Mouse (Mus musculus) heart, embryonic 14.5 days (tissue): ENCODE measurements around the gene Timm29. TPM values are rescaled to one million over a fixed set of nuclear protein-coding genes. Genes with fewer than 3 reads are reported as not detected.
A peak's percentile ranks its signal among the peaks of the same experiment; 100 is the strongest.

Experiments used
- ATAC-seq: fragments of 200-750 bp; cut with Nextera tagmentation; 2 replicates; pipeline ENCODE4 v1.8.0; 2017; ENCODE audit warnings: low read depth, moderate TSS enrichment; ENCODE audit not compliant: insufficient number of reproducible peaks, insufficient read depth, low FRiP score
- H3K27ac ChIP-seq, 2 experiments: fragments of 200-500 bp in 1 of 2; fragments of 300-500 bp in 1 of 2; sonication (generic) in 1 of 2; replicated peaks in 1 of 2; 2 replicates each; pipeline ENCODE4 v1.5.1; 2012 to 2014; ENCODE audit warnings: low read depth in 2 of 2, low read length in 2 of 2, control low read depth in 1 of 2, mild to moderate bottlenecking in 1 of 2, mixed read lengths in 1 of 2; ENCODE audit not compliant: control insufficient read depth in 1 of 2, insufficient read depth in 1 of 2
- H3K27me3 ChIP-seq: fragments of 300-500 bp; sonication (generic); 2 replicates; pipeline ENCODE4 v1.6.1; 2014; ENCODE audit warnings: mild to moderate bottlenecking, low read length, control low read depth; ENCODE audit not compliant: control insufficient read depth, insufficient read depth
- H3K36me3 ChIP-seq: fragments of 300-500 bp; sonication (generic); 2 replicates; pipeline ENCODE4 v1.6.1; 2014; ENCODE audit warnings: mild to moderate bottlenecking, control low read depth, low read length, mixed read lengths; ENCODE audit not compliant: control insufficient read depth, insufficient read depth
- H3K4me1 ChIP-seq, 2 experiments: fragments of 200-500 bp in 1 of 2; fragments of 300-500 bp in 1 of 2; sonication (generic) in 1 of 2; 2 replicates each; pipeline ENCODE4 v1.6.1; 2012 to 2014; ENCODE audit warnings: low read length in 2 of 2, control low read depth in 1 of 2, mixed read lengths in 1 of 2; ENCODE audit not compliant: control insufficient read depth in 2 of 2, insufficient read depth in 2 of 2
- H3K4me2 ChIP-seq: fragments of 300-500 bp; sonication (generic); 2 replicates; pipeline ENCODE4 v1.6.1; 2014; ENCODE audit warnings: mild to moderate bottlenecking, low read length
- H3K4me3 ChIP-seq, 2 experiments: fragments of 200-500 bp in 1 of 2; fragments of 300-500 bp in 1 of 2; sonication (generic) in 1 of 2; 2 replicates each; pipeline ENCODE4 v1.5.1; 2012 to 2014; ENCODE audit warnings: low read length in 2 of 2, mild to moderate bottlenecking in 2 of 2, control low read depth in 1 of 2, low read depth in 1 of 2, moderate library complexity in 1 of 2; ENCODE audit not compliant: control insufficient read depth in 1 of 2, insufficient read depth in 1 of 2
- H3K9ac ChIP-seq: fragments of 300-500 bp; sonication (generic); 2 replicates; pipeline ENCODE4 v1.6.1; 2014; ENCODE audit warnings: mild to moderate bottlenecking, low read length
- H3K9me3 ChIP-seq: fragments of 300-500 bp; sonication (generic); 2 replicates; pipeline ENCODE4 v1.6.1; 2016; ENCODE audit warnings: low read length, control low read depth; ENCODE audit not compliant: control insufficient read depth
- WGBS: fragments of 180-500 bp; shearing (Covaris S2); extraction: QIAGEN DNeasy Blood & Tissue Kit; methylation state at CpG from one replicate; pipeline ENCODE4 v1.1.7; 2014; 5-methylcytosine and 5-hydroxymethylcytosine counted together
- polyA plus RNA-seq: library from polyadenylated mRNA; unstranded; fragments of >200 nt; fragmentation: Nextera tagmentation; extraction: Ambion mirVana; gene quantifications from 2 replicates; pipeline ENCODE4 v1.2.1, GENCODE M21; 2014

Timm29 gene
- polyA plus RNA-seq, 1 experiment from 2014 or later, result 40.0 TPM

DNA sequence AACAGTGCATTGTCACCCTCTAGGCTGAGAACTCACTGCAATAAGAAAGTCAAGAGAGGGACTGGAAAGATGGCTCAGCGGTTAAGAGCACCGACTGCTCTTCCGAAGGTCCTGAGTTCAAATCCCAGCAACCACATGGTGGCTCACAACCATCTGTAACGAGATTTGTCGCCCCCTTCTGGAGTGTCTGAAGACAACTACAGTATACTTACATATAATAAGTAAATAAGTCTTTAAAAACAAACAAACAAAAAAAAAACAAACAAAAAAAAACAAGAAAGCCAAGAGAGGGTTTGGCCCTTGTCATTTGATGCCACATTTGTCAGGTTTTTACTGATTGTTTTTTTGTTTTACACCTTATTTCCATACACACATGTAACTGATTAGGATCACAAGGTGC, 11.6 kb downstream of the Timm29 start:
- 66% methylated on average over 5 of the region's 5 CpGs for WGBS
- ATAC-seq, result no peak
- no peaks in the 10 kb centered on the region for H3K27me3 ChIP-seq
- H3K4me3 ChIP-seq, result no peak overlapping the region
- no peaks in the 10 kb centered on the region for H3K36me3 ChIP-seq
- H3K4me2 ChIP-seq, result no peak overlapping the region
- H3K27ac ChIP-seq, result no peak overlapping the region
- H3K9me3 ChIP-seq, result no peaks in the 10 kb centered on the region
- H3K9ac ChIP-seq, result no peak overlapping the region
- no peaks in the 10 kb centered on the region for H3K4me1 ChIP-seq

DNA sequence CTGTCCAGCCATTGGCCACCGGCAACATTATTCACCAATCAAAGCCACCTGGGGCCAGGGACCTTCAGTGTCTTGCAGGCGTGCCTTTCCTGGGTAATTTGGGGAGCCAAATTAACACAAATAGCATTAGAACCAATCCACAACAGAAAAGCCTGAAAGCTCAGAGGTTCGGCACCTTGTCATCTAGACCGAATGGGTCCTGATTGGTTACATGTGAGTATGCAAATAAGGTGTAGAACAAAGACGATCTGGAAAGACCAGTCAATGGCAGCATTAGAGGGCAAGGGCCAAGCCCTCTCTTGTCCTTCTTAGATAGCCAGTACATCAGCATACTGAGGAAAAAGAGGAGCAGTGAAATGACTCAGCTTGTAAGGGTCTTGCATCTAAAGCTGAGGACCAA, 13.3 kb downstream of the Timm29 start:
- WGBS, result 71% methylated on average over 5 of the region's 5 CpGs
- Histone ChIP-seq H3K9ac (no peak overlapping the region), H3K27me3 (no peaks in the 10 kb centered on the region)

DNA sequence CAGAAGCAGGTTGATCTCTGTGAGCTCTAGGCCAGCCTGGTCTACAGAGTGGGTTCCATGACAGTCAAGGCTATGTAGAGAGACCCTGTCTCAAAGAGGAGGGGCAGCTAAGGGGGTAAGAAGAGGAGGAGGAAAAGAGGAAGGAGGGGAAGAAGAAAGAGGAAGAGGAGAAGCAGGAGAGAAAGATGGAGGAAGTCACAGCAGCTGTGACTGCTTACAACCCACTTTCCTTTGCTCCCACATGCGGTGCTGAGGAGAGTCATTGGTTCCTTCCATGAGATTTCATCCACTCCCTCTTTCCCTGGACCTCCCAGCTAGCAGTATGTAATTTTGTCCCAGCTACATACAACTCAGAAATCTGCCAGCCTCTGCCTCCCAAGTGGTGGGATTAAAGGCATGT, 14.1 kb downstream of the Timm29 start:
- Histone ChIP-seq H3K36me3 (no peaks in the 10 kb centered on the region), H3K9ac (no peak overlapping the region), H3K4me2 (no peak overlapping the region), H3K4me3 (no peak overlapping the region), H3K27me3 (no peaks in the 10 kb centered on the region), H3K9me3 (no peaks in the 10 kb centered on the region), H3K27ac (no peak overlapping the region), H3K4me1 (no peaks in the 10 kb centered on the region)
- 88% methylated on average over 1 of the region's 1 CpGs for WGBS
- no peak for ATAC-seq

More for the DNA sequence above, 13.3 kb downstream of the Timm29 start:
- Histone ChIP-seq H3K4me1 (no peaks in the 10 kb centered on the region), H3K4me3 (no peak overlapping the region), H3K9me3 (no peaks in the 10 kb centered on the region), H3K36me3 (no peaks in the 10 kb centered on the region), H3K4me2 (no peak overlapping the region), H3K27ac (no peak overlapping the region)
- ATAC-seq, result no peak

DNA sequence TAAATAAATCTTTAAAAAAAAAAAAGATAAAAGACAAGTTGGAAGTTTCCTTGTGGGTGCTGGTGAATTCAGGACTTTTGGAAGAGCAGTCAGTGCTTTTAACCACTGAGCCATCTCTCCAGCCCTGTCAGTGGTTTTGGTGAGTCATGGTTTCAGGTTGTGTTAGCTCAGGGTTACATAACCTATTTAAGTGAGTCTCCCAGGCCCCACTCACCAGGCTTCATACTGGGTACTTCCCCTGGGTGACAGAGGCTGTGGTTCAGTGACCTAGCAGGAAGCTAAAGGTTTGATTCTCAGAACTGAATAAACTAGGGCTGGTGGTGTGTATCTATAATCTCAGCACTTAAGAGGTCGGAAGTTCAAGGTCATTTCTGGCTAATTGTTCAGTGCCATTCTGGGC, 17.3 kb downstream of the Timm29 start:
- WGBS, result 79% methylated on average over 1 of the region's 1 CpGs
- H3K27ac ChIP-seq, result no peak overlapping the region
- H3K9me3 ChIP-seq, result no peaks in the 10 kb centered on the region
- no peak for ATAC-seq
- no peaks in the 10 kb centered on the region for H3K4me1 ChIP-seq
- H3K9ac ChIP-seq, result no peak overlapping the region
- no peaks in the 10 kb centered on the region for H3K27me3 ChIP-seq
- H3K36me3 ChIP-seq, result no peaks in the 10 kb centered on the region
- H3K4me2 ChIP-seq, result no peak overlapping the region
- no peak overlapping the region for H3K4me3 ChIP-seq

DNA sequence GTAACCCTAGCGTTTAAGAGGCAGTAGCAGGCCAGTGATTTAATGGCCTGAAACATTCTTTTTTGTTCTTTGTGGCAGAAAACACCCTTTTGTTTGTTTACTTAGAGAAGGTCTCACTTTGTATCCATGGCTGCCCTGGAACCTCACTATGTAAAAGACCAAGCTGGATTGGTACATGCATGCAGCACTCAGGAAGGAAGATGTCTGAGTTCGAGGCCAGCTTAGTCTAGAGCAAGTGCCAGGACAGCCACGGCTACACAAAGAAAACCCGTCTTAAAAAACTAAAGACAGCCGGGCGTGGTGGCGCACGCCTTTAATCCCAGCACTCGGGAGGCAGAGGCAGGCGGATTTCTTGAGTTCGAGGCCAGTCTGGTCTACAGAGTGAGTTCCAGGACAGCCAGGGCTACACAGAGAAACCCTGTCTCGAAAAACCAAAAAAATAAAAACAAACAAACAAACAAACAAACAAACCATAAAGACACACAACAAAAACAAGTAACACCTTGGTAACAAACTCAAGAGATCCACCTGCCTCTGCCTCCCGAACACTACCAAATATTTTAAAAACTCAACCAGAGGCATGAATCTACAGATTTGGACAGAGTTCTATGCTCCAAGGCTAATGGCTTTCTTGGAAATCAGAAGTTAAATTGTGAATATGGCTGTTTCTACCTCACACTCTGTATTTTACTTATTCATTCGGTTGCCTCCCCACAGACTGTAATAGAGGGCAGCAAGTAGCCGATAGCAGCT, 22.5 kb downstream of the Timm29 start:
- Histone ChIP-seq H3K4me2 (peak overlapping the region; percentile 80), H3K4me3 (peak overlapping the region; percentile 82 to 89), H3K27me3 (no peaks in the 10 kb centered on the region), H3K27ac (peak overlapping the region; percentile 94 to 97), H3K9ac (peak overlapping the region; percentile 85), H3K36me3 (no peaks in the 10 kb centered on the region), H3K9me3 (no peaks in the 10 kb centered on the region), H3K4me1 (peaks cover 3 to 7% of the 10 kb centered on the region in 2 experiments; a peak in 1 of 4 replicates)
- 74% methylated on average over 15 of the region's 15 CpGs for WGBS
- ATAC-seq, result no peak

DNA sequence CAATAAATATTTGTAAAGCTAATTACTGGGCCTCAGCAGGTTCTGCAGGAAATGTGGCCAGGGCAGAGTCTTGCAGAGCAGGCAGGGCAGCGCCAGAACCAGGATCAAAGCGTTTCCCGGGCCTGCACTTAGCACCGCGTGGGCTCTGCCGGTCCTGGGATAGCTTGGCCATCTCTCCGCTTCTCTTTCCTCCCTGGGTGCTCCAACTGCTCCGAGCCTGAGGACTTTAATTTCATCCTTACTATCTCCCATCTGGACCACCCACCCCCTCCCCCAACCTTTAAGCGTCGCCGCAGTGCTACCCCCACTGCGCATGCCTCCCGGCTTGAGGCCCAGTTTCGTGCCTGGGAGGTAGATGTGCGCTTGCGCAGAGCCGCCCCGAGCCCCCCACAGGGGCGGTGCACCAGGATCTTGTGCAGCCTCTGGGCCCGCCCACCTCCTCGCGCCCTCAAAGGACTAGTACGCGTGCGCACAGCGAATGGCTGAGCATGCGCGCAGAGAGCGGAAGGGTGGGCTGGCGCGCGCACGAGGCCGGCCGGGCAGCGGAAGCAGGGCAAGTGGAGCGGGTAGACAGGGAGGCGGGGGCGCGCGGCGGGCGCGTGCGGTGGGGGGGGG, 23.2 kb downstream of the Timm29 start, which contains the start of gene Smarca4:
TSS of gene Smarca4 (plus strand) at position 553 of the 615 bp plus-strand sequence.
- H3K4me1 ChIP-seq, result peaks cover 3 to 7% of the 10 kb centered on the region in 2 experiments; a peak in 1 of 4 replicates
- H3K4me2 ChIP-seq, result peak within 1 kb of the TSS; percentile 80
- peak within 1 kb of the TSS; percentile 82 to 89 for H3K4me3 ChIP-seq
- H3K27me3 ChIP-seq, result no peaks in the 10 kb centered on the region
- H3K27ac ChIP-seq, result peak within 1 kb of the TSS; percentile 96 to 97
- WGBS, result under 1% methylated on average over 45 of the region's 45 CpGs
- peak within 1 kb of the TSS; percentile 94 for H3K9ac ChIP-seq
- no peaks in the 10 kb centered on the region for H3K9me3 ChIP-seq
- ATAC-seq, result peak; percentile 95
- no peaks in the 10 kb centered on the region for H3K36me3 ChIP-seq

DNA sequence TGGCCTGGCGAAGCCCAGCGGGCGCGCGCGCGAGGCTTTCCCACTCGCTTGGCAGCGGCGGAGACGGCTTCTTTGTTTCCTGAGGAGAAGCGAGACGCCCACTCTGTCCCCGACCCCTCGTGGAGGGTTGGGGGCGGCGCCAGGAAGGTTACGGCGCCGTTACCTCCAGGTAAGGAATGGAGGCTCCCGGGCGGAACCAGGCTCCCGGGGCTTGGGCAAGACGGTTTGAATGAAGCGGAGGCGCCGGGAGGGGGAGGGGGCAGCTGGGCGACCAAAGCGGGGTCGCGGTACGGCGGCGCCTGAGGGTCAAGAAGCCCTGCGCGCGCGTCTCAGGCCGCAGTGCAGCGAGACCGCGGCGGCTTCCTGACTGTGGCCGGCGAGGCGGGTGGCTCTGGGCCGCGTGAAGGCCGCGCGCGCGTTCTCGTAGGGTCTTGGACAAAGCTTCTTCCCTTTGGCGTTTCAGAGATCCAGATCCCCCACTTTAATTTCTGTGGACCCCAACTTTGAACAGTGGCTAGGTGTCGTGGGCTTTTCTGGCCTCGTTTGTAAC, 23.8 kb downstream of the Timm29 start:
- Histone ChIP-seq H3K4me3 (peak overlapping the region; percentile 80 to 82), H3K4me2 (peak overlapping the region; percentile 80), H3K27ac (peak overlapping the region; percentile 96), H3K9me3 (no peaks in the 10 kb centered on the region), H3K4me1 (peaks cover 3 to 7% of the 10 kb centered on the region in 2 experiments; a peak in 1 of 4 replicates), H3K27me3 (no peaks in the 10 kb centered on the region), H3K9ac (peak overlapping the region; percentile 94), H3K36me3 (no peaks in the 10 kb centered on the region)
- peak; percentile 74 for ATAC-seq
- under 1% methylated on average over 57 of the region's 57 CpGs for WGBS
